Mouse (Mus musculus): Measurements from ENCODE around the gene Gpr161. TPM values are rescaled to one million over a fixed set of nuclear protein-coding genes. Genes with fewer than 3 reads are reported as not detected.

Gpr161 gene
- polyA plus RNA-seq, 1 experiment from 2014 or later: 3.4 TPM

DNA sequence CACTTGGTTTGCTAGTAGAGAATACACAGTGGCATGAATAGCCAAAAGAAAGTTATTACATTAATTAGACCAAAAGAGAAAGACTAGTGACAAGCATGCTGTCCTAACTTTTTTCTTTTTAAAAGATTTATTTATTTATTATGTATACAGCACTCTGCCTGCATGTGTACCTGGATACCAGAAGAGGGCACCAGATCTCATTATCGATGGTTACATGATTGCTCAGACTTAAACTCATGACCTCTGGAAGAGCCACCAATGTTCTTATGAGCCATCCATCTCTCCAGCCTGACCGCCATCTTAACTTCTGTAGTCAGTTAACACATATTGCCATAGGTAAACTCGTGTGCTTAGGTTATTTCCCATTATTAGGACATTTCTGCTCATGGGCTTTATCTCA is 69.5 kb downstream of the Gpr161 start:
- no peak for ATAC-seq (ENCODE audit: low FRiP score)
- Histone ChIP-seq H3K27me3 (no peaks in the 10 kb centered on the region), H3K9ac (no peak overlapping the region), H3K4me2 (no peak overlapping the region), H3K9me3 (no peaks in the 10 kb centered on the region), H3K4me1 (replicated peaks) (no peaks in the 10 kb centered on the region), H3K4me3 (no peak overlapping the region), H3K36me3 (no peaks in the 10 kb centered on the region), H3K27ac (no peak overlapping the region)
- 97% methylated on average over 3 of the region's 3 CpGs for whole genome bisulfite sequencing

DNA sequence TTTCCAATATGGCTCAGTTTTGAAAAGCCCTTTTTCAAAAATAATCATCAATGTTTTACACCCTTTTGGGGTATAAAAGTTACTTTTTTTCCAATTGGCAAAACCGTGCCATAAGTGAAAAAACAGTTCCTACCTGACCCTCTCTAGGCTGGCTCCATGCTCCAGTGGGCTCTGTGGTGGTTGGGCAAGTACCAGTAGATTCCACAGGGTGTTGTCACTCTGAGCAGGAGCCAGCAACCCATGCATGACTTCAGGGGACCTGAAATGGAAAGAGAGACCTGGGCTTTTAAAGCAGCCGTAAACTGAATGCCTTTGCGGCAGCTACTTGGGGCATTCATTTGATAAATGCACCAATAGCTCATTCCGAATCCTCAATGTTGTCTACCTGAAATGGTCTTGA is 75.4 kb downstream of the Gpr161 start:
- Histone ChIP-seq H3K9ac (no peak overlapping the region), H3K36me3 (no peaks in the 10 kb centered on the region), H3K4me2 (no peak overlapping the region), H3K27ac (no peak overlapping the region), H3K4me1 (replicated peaks) (no peaks in the 10 kb centered on the region), H3K9me3 (no peaks in the 10 kb centered on the region), H3K27me3 (no peaks in the 10 kb centered on the region), H3K4me3 (no peak overlapping the region)
- WGBS: 90% methylated on average over 4 of the region's 4 CpGs
- no peak for ATAC-seq (ENCODE audit: low FRiP score)

DNA sequence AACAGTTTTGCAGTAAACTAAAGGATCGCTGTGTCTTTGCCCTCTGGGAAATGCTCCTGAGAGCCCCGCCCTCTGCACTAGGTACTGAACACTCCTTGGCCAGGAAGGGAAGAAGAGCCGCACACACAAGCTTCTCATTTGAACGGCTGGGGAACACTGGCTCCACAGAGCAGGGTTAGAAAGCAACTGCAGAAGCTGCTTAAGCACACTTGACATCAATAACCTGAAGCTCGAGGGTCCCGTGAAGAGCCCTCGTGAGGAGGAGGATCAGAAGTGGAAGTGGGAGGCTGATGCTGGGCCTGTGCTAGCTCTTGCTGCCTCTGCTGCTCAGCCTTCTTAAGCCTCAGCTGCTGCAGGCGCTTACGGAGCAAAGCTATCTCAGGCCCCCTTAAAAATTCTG is 78.2 kb downstream of the Gpr161 start:
- WGBS: 76% methylated on average over 9 of the region's 9 CpGs
- no peaks in the 10 kb centered on the region for H3K27me3 ChIP-seq
- H3K4me3 ChIP-seq: no peak overlapping the region
- H3K9me3 ChIP-seq: no peaks in the 10 kb centered on the region
- no peak for ATAC-seq (ENCODE audit: low FRiP score)
- H3K4me2 ChIP-seq: no peak overlapping the region
- H3K4me1 ChIP-seq (replicated peaks): no peaks in the 10 kb centered on the region
- H3K27ac ChIP-seq: no peak overlapping the region
- peaks cover 4% of the 10 kb centered on the region; the same call in 1 of the 2 replicates for H3K36me3 ChIP-seq
- no peak overlapping the region for H3K9ac ChIP-seq

Other genes starting within 250 kb of the Gpr161 start
- not detected in 2 replicates for gene Tbx19, start 135.0 kb upstream of the Gpr161 start, polyA plus RNA-seq (2015; fragmentation: Nextera tagmentation; extraction: Ambion mirVana)
- 5.2 and 5.8 TPM in 2 replicates for gene Sft2d2, start 101.4 kb upstream of the Gpr161 start, polyA plus RNA-seq (2015; fragmentation: Nextera tagmentation; extraction: Ambion mirVana)
- 130 and 141 TPM in 2 replicates for gene Tiprl, start 58.8 kb upstream of the Gpr161 start, polyA plus RNA-seq (2015; fragmentation: Nextera tagmentation; extraction: Ambion mirVana)
- 12.8 and 14.6 TPM in 2 replicates for gene Dcaf6, start 164.7 kb downstream of the Gpr161 start, polyA plus RNA-seq (2015; fragmentation: Nextera tagmentation; extraction: Ambion mirVana)
- 173 and 191 TPM in 2 replicates for gene Mpc2, start 164.8 kb downstream of the Gpr161 start, polyA plus RNA-seq (2015; fragmentation: Nextera tagmentation; extraction: Ambion mirVana)
- gene Adcy10, start 189.4 kb downstream of the Gpr161 start, polyA plus RNA-seq (2015; fragmentation: Nextera tagmentation; extraction: Ambion mirVana): 0.26 and 0.35 TPM in 2 replicates